Mouse (Mus musculus) liver, adult 2 months (tissue): ENCODE measurements around the gene Pdzd2.

Source experiments
- CTCF ChIP-seq: fragments of 200-500 bp; IDR thresholded peaks from 2 replicates; pipeline ENCODE4 v1.5.1; 2011; ENCODE audit warnings: low read depth, low read length, control low read depth
- POLR2A ChIP-seq: fragments of 200-500 bp; IDR thresholded peaks from 2 replicates; pipeline ENCODE4 v1.6.1; 2011; ENCODE audit warnings: low read length, control low read depth; ENCODE audit not compliant: insufficient read depth; ENCODE audit errors: extremely low read depth

- TF ChIP-seq POLR2A (no peak), CTCF (no peak)
These were observed 39.4 kb downstream of the Pdzd2 start for GRCm38 (mm10) chr15:12700367-12700766.
